17 mouse cellular contexts compared by ENCODE assay signal in genomic region chr8:45833896-45834295, GRCm38 (mm10). TPM values are rescaled to one million over a fixed set of nuclear protein-coding genes. Genes with fewer than 3 reads are reported as not detected.
"Had no signal": no experiment of that assay in that cellular context is flagged by ENCODE, and none has a peak within 500 bp of the region (broad histone marks: within the 10 kb centered on the region; RNA-seq: fewer than 3 reads in every experiment).

No protein-coding gene starts in this region.

- H3K4me1 ChIP-seq: limb, embryonic 15.5 days; liver, embryonic 12.5 days; midbrain, embryonic 15.5 days had no signal

- H3K27me3 ChIP-seq: limb, embryonic 15.5 days; liver, embryonic 12.5 days; midbrain, embryonic 15.5 days had no signal

- H3K36me3 ChIP-seq: limb, embryonic 15.5 days; liver, embryonic 12.5 days; midbrain, embryonic 10.5 days; midbrain, embryonic 15.5 days had no signal

- H3K27ac ChIP-seq: layer of hippocampus, adult 2 months; limb, embryonic 15.5 days; liver, embryonic 12.5 days; midbrain, embryonic 10.5 days; midbrain, embryonic 15.5 days; stomach, postnatal 0 days had no signal

- DNase-seq: kidney, adult 18-20 months; kidney, postnatal 10 days; kidney, postnatal 4 days; left cerebral cortex, postnatal 4 days; lung, embryonic 14.5 days; lung, postnatal 10 days; lung, postnatal 4 days; right cerebral cortex, postnatal 14 days; thymus, adult 18-20 months; thymus, postnatal 14 days had no signal

- H3K9me3 ChIP-seq: limb, embryonic 15.5 days; liver, embryonic 12.5 days; midbrain, embryonic 10.5 days; midbrain, embryonic 15.5 days had no signal

- H3K9ac ChIP-seq: limb, embryonic 15.5 days; liver, embryonic 12.5 days; lung, embryonic 14.5 days; midbrain, embryonic 15.5 days had no signal

- ATAC-seq: liver, embryonic 12.5 days; midbrain, embryonic 15.5 days had no signal

- H3K4me2 ChIP-seq: limb, embryonic 15.5 days; liver, embryonic 12.5 days; lung, embryonic 14.5 days; midbrain, embryonic 15.5 days had no signal

- H3K4me3 ChIP-seq: layer of hippocampus, adult 2 months; limb, embryonic 15.5 days; liver, embryonic 12.5 days; midbrain, embryonic 10.5 days; midbrain, embryonic 15.5 days had no signal

RNA-seq across cellular contexts. Expression of gene Pdlim3, which starts 51.4 kb away (rescaled TPM):
- total RNA-seq: megakaryocyte, adult 5-6 weeks had no signal
